Mouse (Mus musculus) erythroblast, embryonic 14.5 days (primary cell): Measurements from ENCODE around the gene Amotl1.

Experiments
- GATA1 ChIP-seq: IDR thresholded peaks from 2 replicates; pipeline ENCODE4 v1.6.1; 2012; ENCODE audit warnings: low read length, inconsistent platforms, mixed read lengths
- TAL1 ChIP-seq: IDR thresholded peaks from 3 replicates; pipeline ENCODE4 v1.6.1; 2012; ENCODE audit warnings: low read length, inconsistent platforms, mixed read lengths

GRCm38 (mm10) chr9:14627525-14627924, 17.3 kb downstream of the Amotl1 start:
- TF ChIP-seq GATA1 (no peak), TAL1 (no peak)
